Mouse (Mus musculus) hindbrain, postnatal 0 days (tissue): ENCODE results near the gene Nfic. TPM values are rescaled to one million over a fixed set of nuclear protein-coding genes. Genes with fewer than 3 reads are reported as not detected.

Experiments used
- ATAC-seq: fragments of 200-750 bp; cut with Nextera tagmentation; 2 replicates; pipeline ENCODE4 v1.8.0; 2017; ENCODE audit warnings: mild to moderate bottlenecking, moderate TSS enrichment, moderate library complexity
- DNase-seq: peaks from one replicate; pipeline ENCODE4 v3.0.0-alpha.2; 2015; ENCODE audit warnings: low spot score
- H3K27ac ChIP-seq: fragments of 300-500 bp; sonication (generic); 2 replicates; pipeline ENCODE4 v1.5.1; 2014; ENCODE audit warnings: mild to moderate bottlenecking
- H3K27me3 ChIP-seq: fragments of 300-500 bp; sonication (generic); 2 replicates; pipeline ENCODE4 v1.6.1; 2014; ENCODE audit warnings: low read length, mixed read lengths; ENCODE audit not compliant: insufficient read depth
- H3K36me3 ChIP-seq: fragments of 300-500 bp; sonication (generic); 2 replicates; pipeline ENCODE4 v1.6.1; 2014; ENCODE audit warnings: low read length, mixed read lengths; ENCODE audit not compliant: insufficient read depth
- H3K4me1 ChIP-seq: fragments of 300-500 bp; sonication (generic); 2 replicates; pipeline ENCODE4 v1.6.1; 2014; ENCODE audit warnings: antibody characterized with exemption, low read length, mixed read lengths; ENCODE audit not compliant: insufficient read depth
- H3K4me2 ChIP-seq: fragments of 300-500 bp; sonication (generic); 2 replicates; pipeline ENCODE4 v1.6.1; 2014; ENCODE audit warnings: low read depth, mild to moderate bottlenecking, low read length, moderate library complexity, mixed read lengths
- H3K4me3 ChIP-seq: fragments of 300-500 bp; sonication (generic); 2 replicates; pipeline ENCODE4 v1.5.1; 2014; ENCODE audit warnings: low read length
- H3K9ac ChIP-seq: fragments of 300-500 bp; sonication (generic); replicated peaks from 2 replicates; pipeline ENCODE4 v1.6.1; 2014; ENCODE audit warnings: mild to moderate bottlenecking, low read length, moderate library complexity, mixed read lengths
- H3K9me3 ChIP-seq: fragments of 300-500 bp; sonication (generic); 2 replicates; pipeline ENCODE4 v1.6.1; 2016; ENCODE audit warnings: low read length, mixed read lengths
- CTCF ChIP-seq: IDR thresholded peaks from 2 replicates; pipeline ENCODE4 v1.5.1; 2016; ENCODE audit warnings: antibody characterized with exemption, control low read depth, low read depth
- WGBS: fragments of 180-500 bp; shearing (Covaris S2); extraction: QIAGEN DNeasy Blood & Tissue Kit; methylation state at CpG from one replicate; pipeline ENCODE4 v1.1.7; 2014; 5-methylcytosine and 5-hydroxymethylcytosine counted together
- polyA plus RNA-seq: library from polyadenylated mRNA; unstranded; fragments of >200 nt; fragmentation: Nextera tagmentation; extraction: Ambion mirVana; gene quantifications from 2 replicates; pipeline ENCODE4 v1.2.1, GENCODE M21; 2015
- total RNA-seq: library from RNA; depleted of rRNA; stranded (reverse); fragments of >200 nt; gene quantifications from 2 replicates; pipeline ENCODE4 v1.2.3, GENCODE M21; 2014

Nfic gene
- total and polyA plus RNA-seq, 2 experiments from 2014 or later: 26.5 to 33.8 TPM

DNA sequence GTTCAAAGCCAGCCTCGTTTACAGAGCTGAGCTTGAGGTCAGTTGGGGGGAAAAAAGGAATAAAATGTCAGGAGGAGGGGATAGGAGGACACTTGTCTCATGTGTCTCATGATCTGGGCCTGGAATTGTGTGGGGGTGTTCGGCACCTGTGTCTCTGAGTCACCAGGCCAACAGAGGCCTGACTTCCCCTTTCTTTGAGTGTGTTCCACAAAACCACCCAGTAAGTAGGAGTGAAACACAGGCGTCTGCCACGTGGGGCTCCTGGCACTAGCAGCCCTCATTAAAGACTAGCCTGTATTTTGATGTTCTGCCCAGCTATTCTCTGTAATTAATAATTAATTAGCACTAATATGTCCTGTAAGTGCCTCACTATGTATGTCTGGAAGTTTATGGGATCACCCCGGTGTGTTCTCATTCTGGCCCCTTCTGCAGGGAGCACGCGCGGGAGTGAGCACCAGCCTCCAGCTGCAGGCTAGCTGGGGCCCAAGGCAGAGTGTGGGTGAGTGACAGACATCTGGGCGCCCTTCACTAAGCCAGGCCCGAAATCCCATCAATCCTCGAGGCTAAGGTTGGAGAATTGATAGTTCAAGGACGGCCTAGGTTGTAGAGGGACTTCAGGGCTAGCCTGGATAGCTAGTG is 99.0 kb downstream of the Nfic start:
- no peaks in the 10 kb centered on the region for H3K36me3 ChIP-seq
- no peaks in the 10 kb centered on the region for H3K27me3 ChIP-seq
- 0 out of 2 replicates have a peak overlapping the region, but pooled peaks have one; percentile 21 for H3K9ac ChIP-seq
- ATAC-seq: no peak
- H3K4me2 ChIP-seq: peak overlapping the region; percentile 91
- TF ChIP-seq CTCF: no peak
- H3K4me1 ChIP-seq: peaks cover 10% of the 10 kb centered on the region; the same call in 1 of the 2 replicates
- H3K4me3 ChIP-seq: no peak overlapping the region
- H3K27ac ChIP-seq: no peak overlapping the region
- no peaks in the 10 kb centered on the region for H3K9me3 ChIP-seq
- DNase-seq: no peak
- WGBS: 61% methylated on average over 12 of the region's 12 CpGs

GRCm38 (mm10) chr10:81355533-81355932 is 99.9 kb downstream of the Nfic start:
- Histone ChIP-seq H3K9ac (no peak overlapping the region), H3K9me3 (no peaks in the 10 kb centered on the region), H3K4me1 (peaks cover 10% of the 10 kb centered on the region; the same call in 1 of the 2 replicates), H3K27me3 (no peaks in the 10 kb centered on the region), H3K27ac (no peak overlapping the region), H3K4me2 (no peak overlapping the region), H3K36me3 (no peaks in the 10 kb centered on the region), H3K4me3 (no peak overlapping the region)
- no peak for TF ChIP-seq CTCF
- DNase-seq (no peak), ATAC-seq (no peak)
- 83% methylated on average over 4 of the region's 4 CpGs for WGBS

- ATAC-seq (no peak), DNase-seq (no peak)
- Histone ChIP-seq H3K9ac (no peak overlapping the region), H3K4me2 (no peak overlapping the region), H3K27me3 (no peaks in the 10 kb centered on the region), H3K36me3 (no peaks in the 10 kb centered on the region), H3K9me3 (no peaks in the 10 kb centered on the region), H3K4me1 (peaks cover 12% of the 10 kb centered on the region; the same call in 1 of the 2 replicates), H3K27ac (no peak overlapping the region), H3K4me3 (no peak overlapping the region)
- 76% methylated on average over 9 of the region's 9 CpGs for WGBS
- no peak for TF ChIP-seq CTCF
Observed at GRCm38 (mm10) chr10:81354738-81355477, 100.5 kb downstream of the Nfic start.

DNA sequence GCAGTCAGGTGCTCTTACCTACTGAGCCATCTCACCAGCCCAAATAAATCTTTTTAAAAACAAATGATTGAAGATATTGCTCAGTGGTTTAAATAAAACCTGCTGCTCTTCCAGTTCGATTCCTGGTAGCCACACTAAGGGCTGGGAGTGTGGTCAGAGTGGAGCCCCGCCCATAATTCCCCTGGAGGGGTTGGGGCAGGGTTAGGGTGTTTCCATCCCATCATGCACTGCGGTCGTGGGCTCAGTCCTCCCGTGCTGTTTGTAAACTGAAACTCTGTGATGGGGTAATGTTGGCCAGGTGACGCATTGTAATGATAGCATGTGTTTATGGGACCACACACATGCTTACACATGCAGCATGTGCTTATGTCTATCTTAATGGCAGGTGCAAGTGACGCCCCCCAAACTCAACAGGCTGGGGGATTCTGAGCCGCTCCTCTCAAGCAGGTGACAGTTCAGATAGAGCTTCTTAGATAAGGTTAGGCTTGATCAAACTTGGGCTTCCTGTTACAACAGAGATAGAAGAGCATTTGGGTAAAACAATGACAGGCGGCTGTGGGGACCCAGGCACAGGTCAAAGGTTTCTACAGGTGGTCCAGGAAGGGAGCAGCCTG is 103.7 kb downstream of the Nfic start:
- ATAC-seq (no peak), DNase-seq (no peak)
- H3K36me3 ChIP-seq: no peaks in the 10 kb centered on the region
- no peak overlapping the region for H3K4me3 ChIP-seq
- H3K9ac ChIP-seq: no peak overlapping the region
- no peak overlapping the region for H3K4me2 ChIP-seq
- WGBS: 34% methylated on average over 9 of the region's 9 CpGs
- no peak overlapping the region for H3K27ac ChIP-seq
- H3K9me3 ChIP-seq: no peaks in the 10 kb centered on the region
- TF ChIP-seq CTCF: no peak
- H3K27me3 ChIP-seq: 0 out of 2 replicates have a peak, but pooled peaks cover 3% of the 10 kb centered on the region
- peaks cover 11% of the 10 kb centered on the region for H3K4me1 ChIP-seq

GRCm38 (mm10) chr10:81350351-81351063 is 104.9 kb downstream of the Nfic start, which contains the start of gene Hmg20b:
TSS of gene Hmg20b (minus strand) at chr10:81350480.
- Histone ChIP-seq H3K4me2 (peak within 1 kb of the TSS; percentile 87), H3K27ac (no peak within 1 kb of the TSS; the same call in 1 of the 2 replicates), H3K4me3 (peak within 1 kb of the TSS; percentile 58), H3K9ac (peak within 1 kb of the TSS; percentile 56), H3K36me3 (no peaks in the 10 kb centered on the region), H3K4me1 (peaks cover 9% of the 10 kb centered on the region), H3K27me3 (0 out of 2 replicates have a peak, but pooled peaks cover 4% of the 10 kb centered on the region), H3K9me3 (no peaks in the 10 kb centered on the region)
- under 1% methylated on average over 54 of the region's 54 CpGs for whole genome bisulfite sequencing
- peak; percentile 90 for TF ChIP-seq CTCF
- DNase-seq (peak; percentile 99), ATAC-seq (peak; percentile 96)

DNA sequence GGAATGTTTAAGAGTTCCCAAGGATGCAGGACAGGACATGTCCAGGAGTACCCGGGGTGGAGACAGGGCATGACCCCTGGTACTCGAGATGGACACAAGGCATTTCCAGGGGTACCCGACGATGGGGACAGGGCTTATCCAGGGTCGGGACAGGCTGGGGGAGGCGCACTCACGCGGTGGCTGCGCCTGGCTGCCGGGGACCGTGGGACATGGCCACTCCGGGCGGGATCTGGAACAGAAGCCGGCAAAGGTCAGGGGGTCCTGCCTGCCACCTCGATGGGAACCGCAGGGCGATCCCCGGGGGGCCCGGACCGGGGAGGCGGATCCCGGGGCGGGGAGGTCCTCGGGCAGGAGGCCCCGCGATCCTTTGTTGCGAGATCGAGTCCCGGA is 105.5 kb downstream of the Nfic start:
- DNase-seq: no peak
- H3K27ac ChIP-seq: no peak overlapping the region; the same call in 1 of the 2 replicates
- WGBS: 0% methylated on average over 25 of the region's 29 CpGs

More for the DNA sequence above, 105.5 kb downstream of the Nfic start:
- Histone ChIP-seq H3K4me1 (peaks cover 9% of the 10 kb centered on the region), H3K4me2 (peak overlapping the region; percentile 87), H3K27me3 (0 out of 2 replicates have a peak, but pooled peaks cover 9% of the 10 kb centered on the region), H3K9me3 (no peaks in the 10 kb centered on the region), H3K36me3 (no peaks in the 10 kb centered on the region), H3K9ac (peak overlapping the region; percentile 56), H3K4me3 (peak overlapping the region; percentile 58)
- peak; percentile 6; the same call in 1 of the 2 replicates for ATAC-seq
- no peak for TF ChIP-seq CTCF
